Mouse (Mus musculus) spleen, adult 2 months (tissue): Measurements from ENCODE around the gene Ppp4r3a. TPM values are rescaled to one million over a fixed set of nuclear protein-coding genes. Genes with fewer than 3 reads are reported as not detected.

Experiments
- DNase-seq, 2 experiments: peaks; one replicate each; pipeline versions ENCODE4 v3.0.0 to v3.0.0-alpha.2; 2012 to 2021; ENCODE audit warnings: low spot score in 2 of 2, low read depth in 1 of 2
- H3K27ac ChIP-seq: fragments of 200-500 bp; 2 replicates; pipeline ENCODE4 v1.5.1; 2012; ENCODE audit warnings: low read length, inconsistent platforms; ENCODE audit not compliant: insufficient read depth
- H3K27me3 ChIP-seq: fragments of 200-500 bp; 2 replicates; pipeline ENCODE4 v1.6.1; 2012; ENCODE audit warnings: mild to moderate bottlenecking, moderate library complexity, low read length, inconsistent platforms; ENCODE audit not compliant: control insufficient read depth, insufficient read depth
- H3K36me3 ChIP-seq: fragments of 200-500 bp; 2 replicates; pipeline ENCODE4 v1.6.1; 2012; ENCODE audit warnings: mild to moderate bottlenecking, low read length, inconsistent platforms; ENCODE audit not compliant: control insufficient read depth, insufficient read depth
- H3K4me1 ChIP-seq: fragments of 200-500 bp; 2 replicates; pipeline ENCODE4 v1.6.1; 2011; ENCODE audit warnings: inconsistent platforms; ENCODE audit not compliant: control insufficient read depth, insufficient read depth, insufficient read length
- H3K4me3 ChIP-seq: fragments of 200-500 bp; 2 replicates; pipeline ENCODE4 v1.5.1; 2011; ENCODE audit warnings: mild to moderate bottlenecking, inconsistent platforms; ENCODE audit not compliant: insufficient read depth, insufficient read length; ENCODE audit errors: extremely low read depth
- CTCF ChIP-seq: fragments of 200-500 bp; IDR thresholded peaks from 2 replicates; pipeline ENCODE4 v1.5.1; 2011; ENCODE audit warnings: mild to moderate bottlenecking, inconsistent platforms; ENCODE audit not compliant: insufficient read depth, insufficient read length, insufficient replicate concordance; ENCODE audit errors: extremely low read depth
- POLR2A ChIP-seq: fragments of 200-500 bp; IDR thresholded peaks from 2 replicates; pipeline ENCODE4 v1.6.1; 2011; ENCODE audit warnings: low read depth, low read length, inconsistent platforms
- WGBS: fragments of 180-500 bp; shearing (Covaris S2); methylation state at CpG from one replicate; pipeline ENCODE4 v1.1.7; 2018; 5-methylcytosine and 5-hydroxymethylcytosine counted together
- polyA plus RNA-seq: library from polyadenylated mRNA; depleted of rRNA; stranded (reverse); fragments of >200 nt; gene quantifications from 2 replicates; pipeline ENCODE4 v1.2.3, GENCODE M21; 2012

The Ppp4r3a gene
- polyA plus RNA-seq, 1 experiment: 10.9 TPM

GRCm38 (mm10) chr12:101007968-101008481 lies 75.5 kb downstream of the Ppp4r3a start:
- peaks cover 84% of the 10 kb centered on the region; the same call in 1 of the 2 replicates for H3K4me1 ChIP-seq
- no peaks in the 10 kb centered on the region for H3K36me3 ChIP-seq
- H3K4me3 ChIP-seq: peak overlapping the region; percentile 16; the same call in 1 of the 2 replicates
- DNase-seq: peak in 1 of 2 experiments; percentile 42
- 42% methylated on average over 10 of the region's 10 CpGs for WGBS
- no peaks in the 10 kb centered on the region for H3K27me3 ChIP-seq
- peak overlapping the region; percentile 91 for H3K27ac ChIP-seq
- TF ChIP-seq POLR2A (no peak), CTCF (no peak)

GRCm38 (mm10) chr12:101007427-101007826 lies 76.1 kb downstream of the Ppp4r3a start:
- H3K4me1 ChIP-seq: peaks cover 82% of the 10 kb centered on the region; the same call in 1 of the 2 replicates
- TF ChIP-seq POLR2A (no peak), CTCF (no peak)

DNA sequence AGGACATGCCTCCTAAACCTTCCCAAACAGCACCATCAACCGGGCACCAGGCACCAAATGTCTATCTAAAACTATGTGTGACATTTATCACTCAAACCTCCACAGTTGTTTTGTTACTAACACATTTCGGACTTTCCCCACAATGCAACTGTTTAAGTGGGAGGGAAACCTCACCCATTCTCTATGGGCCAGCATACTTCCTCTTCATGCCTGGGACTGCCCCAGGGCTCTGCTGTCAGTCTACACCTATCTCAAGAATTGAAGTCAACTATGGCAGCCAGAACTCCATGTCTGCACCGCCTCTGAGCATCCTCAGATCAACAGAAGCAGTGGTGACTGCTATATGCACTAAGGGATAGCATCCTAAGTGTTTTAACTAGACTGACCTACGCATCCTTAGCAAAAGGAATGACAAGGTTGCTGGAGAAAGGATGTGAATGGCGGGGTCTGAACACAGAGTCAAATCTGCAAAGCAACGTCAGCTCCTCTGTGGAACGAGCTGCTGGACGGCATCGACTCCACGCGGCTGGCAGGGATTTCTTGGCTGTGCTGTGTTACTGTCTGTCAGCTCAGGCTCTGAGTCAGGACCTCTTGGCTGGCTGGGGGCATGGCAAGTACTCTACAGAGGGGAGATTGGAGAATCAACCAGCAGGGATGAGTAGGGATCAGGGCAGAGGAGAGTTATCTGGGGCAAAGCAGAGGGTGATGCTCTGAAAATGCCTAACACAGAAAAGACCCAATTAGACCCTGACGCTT lies 77.7 kb downstream of the Ppp4r3a start:
- no peak for TF ChIP-seq CTCF
- no peak for TF ChIP-seq POLR2A
- Histone ChIP-seq H3K36me3 (no peaks in the 10 kb centered on the region), H3K27me3 (no peaks in the 10 kb centered on the region), H3K4me3 (no peak overlapping the region), H3K27ac (peak overlapping the region; percentile 95), H3K4me1 (peaks cover 81% of the 10 kb centered on the region; the same call in 1 of the 2 replicates)
- peak in 1 of 2 experiments; percentile 66 for DNase-seq
- WGBS: 67% methylated on average over 12 of the region's 12 CpGs

More at GRCm38 (mm10) chr12:101007427-101007826, 76.1 kb downstream of the Ppp4r3a start:
- WGBS: 22% methylated on average over 9 of the region's 9 CpGs
- H3K27me3 ChIP-seq: no peaks in the 10 kb centered on the region
- DNase-seq: no peak
- peak overlapping the region; percentile 91 for H3K27ac ChIP-seq
- peak overlapping the region; percentile 16; the same call in 1 of the 2 replicates for H3K4me3 ChIP-seq
- no peaks in the 10 kb centered on the region for H3K36me3 ChIP-seq

DNA sequence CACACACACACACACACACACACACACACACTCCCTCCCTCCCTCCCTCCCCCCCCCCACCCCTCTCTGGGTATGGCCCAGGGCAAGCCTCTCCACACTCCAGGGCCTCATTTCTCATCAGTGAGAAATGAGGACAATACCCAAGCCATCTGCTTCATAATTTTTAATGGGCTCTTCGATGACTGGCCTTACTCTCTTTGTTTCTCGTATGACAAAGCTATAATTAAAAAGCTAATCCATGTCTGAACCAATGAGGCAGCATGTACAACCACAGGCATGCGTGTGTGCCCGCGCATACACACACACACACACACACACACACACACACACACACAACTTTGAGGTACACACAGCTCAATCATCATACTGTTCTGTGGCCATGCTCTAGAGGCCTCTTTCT lies 78.5 kb downstream of the Ppp4r3a start:
- Histone ChIP-seq H3K36me3 (no peaks in the 10 kb centered on the region), H3K4me3 (no peak overlapping the region), H3K27ac (peak overlapping the region; percentile 95), H3K4me1 (peaks cover 72% of the 10 kb centered on the region; the same call in 1 of the 2 replicates), H3K27me3 (no peaks in the 10 kb centered on the region)
- 91% methylated on average over 5 of the region's 5 CpGs for WGBS
- no peak for DNase-seq
- TF ChIP-seq POLR2A (no peak), CTCF (no peak)

- Histone ChIP-seq H3K4me3 (no peak overlapping the region), H3K27me3 (no peaks in the 10 kb centered on the region), H3K36me3 (no peaks in the 10 kb centered on the region), H3K27ac (no peak overlapping the region), H3K4me1 (peaks cover 54% of the 10 kb centered on the region; the same call in 1 of the 2 replicates)
- no peak for DNase-seq
- no peak for TF ChIP-seq CTCF
- no peak for TF ChIP-seq POLR2A
- WGBS: 62% methylated on average over 4 of the region's 4 CpGs
These were observed 80.5 kb downstream of the Ppp4r3a start for GRCm38 (mm10) chr12:101002801-101003513.

DNA sequence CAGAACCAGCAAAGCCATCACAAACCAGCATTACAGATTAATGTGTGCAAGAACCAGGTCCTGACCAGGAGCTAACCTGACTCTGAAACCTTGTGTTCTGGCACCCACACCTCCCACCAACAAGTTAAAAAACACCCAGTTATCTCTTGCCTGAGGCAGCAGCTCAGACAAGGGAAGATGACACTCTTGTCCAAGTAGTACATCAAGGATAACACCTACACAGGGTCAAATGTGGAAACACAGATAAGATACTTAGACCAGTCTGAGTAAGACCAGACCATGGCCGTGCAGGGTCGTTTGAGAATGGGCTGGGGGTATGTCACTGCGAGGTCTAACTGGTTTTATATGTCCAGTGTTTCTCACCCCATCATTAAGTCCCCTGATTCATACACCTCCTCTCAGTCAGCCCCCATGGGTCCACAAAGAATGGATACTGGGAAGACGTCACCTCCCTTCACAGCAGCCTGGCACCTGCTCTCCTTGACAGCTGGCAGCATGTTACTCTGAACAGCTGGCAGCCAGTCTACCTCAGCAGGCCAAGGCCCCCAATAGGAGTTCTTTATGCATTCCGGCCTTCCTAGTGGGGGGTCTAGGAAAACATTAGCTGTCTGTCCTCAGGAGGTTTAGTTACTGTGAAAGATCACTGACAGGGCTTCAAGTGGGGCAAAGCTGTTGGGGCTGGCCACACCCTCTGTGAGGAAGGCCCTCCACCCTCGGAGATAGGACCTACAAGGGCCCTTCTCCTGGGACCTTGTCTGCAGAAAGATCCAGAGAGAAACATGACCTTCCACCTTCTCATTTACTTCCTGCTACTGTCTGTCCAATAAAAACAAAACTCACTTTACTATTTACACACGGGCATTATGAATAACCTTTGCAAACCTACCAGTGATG lies 84.2 kb downstream of the Ppp4r3a start:
- peaks cover 54% of the 10 kb centered on the region; the same call in 1 of the 2 replicates for H3K4me1 ChIP-seq
- TF ChIP-seq POLR2A: no peak
- no peak for TF ChIP-seq CTCF
- H3K27ac ChIP-seq: no peak overlapping the region; the same call in 1 of the 2 replicates
- DNase-seq: no peak
- no peaks in the 10 kb centered on the region for H3K27me3 ChIP-seq
- no peaks in the 10 kb centered on the region for H3K36me3 ChIP-seq
- 73% methylated on average over 7 of the region's 7 CpGs for whole genome bisulfite sequencing
- H3K4me3 ChIP-seq: no peak overlapping the region
